Mouse (Mus musculus): Measurements from ENCODE around the gene Fbxo24. TPM values are rescaled to one million over a fixed set of nuclear protein-coding genes. Genes with fewer than 3 reads are reported as not detected.

Gene Fbxo24
- polyA plus RNA-seq (2012; rRNA removed; ENCODE audit: low replicate concordance), result 0.53 and 0.63 TPM in 2 replicates

GRCm38 (mm10) chr5:137628498-137629305, at the start of gene Fbxo24, which contains the start of the genes Lrch4 and Gm20605:
Gene Fbxo24, minus strand, starts transcription at chr5:137629002.
Gene Lrch4, plus strand, starts transcription at chr5:137629121.
Gene Gm20605, plus strand, starts transcription at chr5:137629175.

GRCm38 (mm10) chr5:137645652-137646091, 16.9 kb upstream of the Fbxo24 start, which contains the start of gene Irs3:
Gene Irs3, minus strand, starts transcription at chr5:137645714.

DNA sequence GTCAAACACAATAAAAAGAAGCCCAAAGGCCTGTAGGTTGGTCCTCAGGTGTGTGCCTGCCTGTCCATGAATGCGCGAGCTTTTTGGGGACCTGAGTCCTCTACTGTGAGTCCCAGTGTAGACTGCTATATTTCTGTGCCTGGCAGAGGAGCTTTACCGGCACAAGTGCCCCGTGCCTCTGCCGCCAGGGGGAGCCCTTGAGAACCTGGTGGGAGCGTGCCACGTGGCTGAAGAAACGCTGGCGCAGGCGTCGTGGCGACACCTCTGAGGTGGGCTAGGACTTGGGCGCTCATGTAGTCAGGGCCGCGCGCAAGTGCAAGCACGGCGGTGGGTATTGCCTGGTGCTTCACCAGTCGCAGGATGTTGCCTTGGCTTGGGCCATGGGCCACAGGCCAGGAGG, 12.3 kb upstream of the Fbxo24 start, which contains the start of gene Sap25:
Gene Sap25, plus strand, starts transcription at position 281 of the 400 bp plus-strand sequence.

GRCm38 (mm10) chr5:137613550-137613949, 15.3 kb downstream of the Fbxo24 start, which contains the start of gene Pcolce:
Gene Pcolce, minus strand, starts transcription at chr5:137613784.

GRCm38 (mm10) chr5:137600619-137601364, 28.0 kb downstream of the Fbxo24 start, which contains the start of gene Mospd3:
Gene Mospd3, minus strand, starts transcription at chr5:137601058.

DNA sequence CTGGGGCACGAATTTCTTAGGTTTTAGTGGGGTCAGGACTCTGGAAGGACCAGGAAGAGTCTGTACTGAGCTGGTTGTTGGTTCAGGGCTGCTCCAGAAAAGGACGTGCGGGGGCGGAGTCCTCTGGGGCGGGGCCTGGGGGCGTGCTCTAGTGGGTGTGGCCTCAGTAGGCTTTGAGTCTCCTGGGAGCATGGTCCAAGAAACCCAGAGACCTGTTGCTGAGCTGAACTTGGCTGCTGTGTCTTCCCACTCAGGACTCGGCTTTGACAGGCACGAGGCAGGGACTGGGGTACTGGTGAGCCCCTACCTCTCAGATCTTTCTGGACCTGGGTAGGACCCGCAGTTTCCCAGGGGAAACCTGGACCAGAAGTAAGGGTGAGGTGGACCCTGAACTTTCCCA, 59.1 kb downstream of the Fbxo24 start, which contains the start of gene Tfr2:
Gene Tfr2, plus strand, starts transcription at position 176 of the 400 bp plus-strand sequence.

Other genes with a start within 250 kb of the Fbxo24 start
- 0.04 TPM in 2 replicates for gene Zan, start 151.9 kb downstream of the Fbxo24 start, polyA plus RNA-seq (2012; rRNA removed; ENCODE audit: low replicate concordance)
- 34.5 and 48.0 TPM in 2 replicates for gene Pop7, start 126.5 kb downstream of the Fbxo24 start, polyA plus RNA-seq (2012; rRNA removed; ENCODE audit: low replicate concordance)
- gene Gigyf1, start 110.5 kb downstream of the Fbxo24 start, polyA plus RNA-seq (2012; rRNA removed; ENCODE audit: low replicate concordance), result 26.1 and 49.9 TPM in 2 replicates
- not detected in 2 replicates for gene Epo, start 95.8 kb downstream of the Fbxo24 start, polyA plus RNA-seq (2012; rRNA removed; ENCODE audit: low replicate concordance)
- gene Gnb2, start 95.5 kb downstream of the Fbxo24 start, polyA plus RNA-seq (2012; rRNA removed; ENCODE audit: low replicate concordance), result 1,024 and 1,186 TPM in 2 replicates
- 0.03 and 0.16 TPM in 2 replicates for gene Actl6b, start 75.5 kb downstream of the Fbxo24 start, polyA plus RNA-seq (2012; rRNA removed; ENCODE audit: low replicate concordance)
- 4.6 and 7.3 TPM in 2 replicates for gene Tfr2, start 59.2 kb downstream of the Fbxo24 start, polyA plus RNA-seq (2012; rRNA removed; ENCODE audit: low replicate concordance)
- gene Mospd3, start 27.9 kb downstream of the Fbxo24 start, polyA plus RNA-seq (2012; rRNA removed; ENCODE audit: low replicate concordance), result 96.4 and 211 TPM in 2 replicates
- gene Pcolce, start 15.2 kb downstream of the Fbxo24 start, polyA plus RNA-seq (2012; rRNA removed; ENCODE audit: low replicate concordance), result 195 and 196 TPM in 2 replicates
- gene Lrch4, start 119 bp upstream of the Fbxo24 start, polyA plus RNA-seq (2012; rRNA removed; ENCODE audit: low replicate concordance), result 119 and 157 TPM in 2 replicates
- 20.1 and 68.7 TPM in 2 replicates for gene Gm20605, start 173 bp upstream of the Fbxo24 start, polyA plus RNA-seq (2012; rRNA removed; ENCODE audit: low replicate concordance)
- 193 and 262 TPM in 2 replicates for gene Sap25, start 12.3 kb upstream of the Fbxo24 start, polyA plus RNA-seq (2012; rRNA removed; ENCODE audit: low replicate concordance)
- 34.2 and 68.9 TPM in 2 replicates for gene Irs3, start 16.7 kb upstream of the Fbxo24 start, polyA plus RNA-seq (2012; rRNA removed; ENCODE audit: low replicate concordance)
- gene Agfg2, start 55.7 kb upstream of the Fbxo24 start, polyA plus RNA-seq (2012; rRNA removed; ENCODE audit: low replicate concordance), result 28.7 and 51.6 TPM in 2 replicates
- gene Nyap1, start 112.6 kb upstream of the Fbxo24 start, polyA plus RNA-seq (2012; rRNA removed; ENCODE audit: low replicate concordance), result 2.0 and 4.7 TPM in 2 replicates
- gene Tsc22d4, start 116.7 kb upstream of the Fbxo24 start, polyA plus RNA-seq (2012; rRNA removed; ENCODE audit: low replicate concordance), result 106 and 238 TPM in 2 replicates
- gene Ppp1r35, start 149.8 kb upstream of the Fbxo24 start, polyA plus RNA-seq (2012; rRNA removed; ENCODE audit: low replicate concordance), result 26.9 and 69.4 TPM in 2 replicates
- 33.1 and 36.6 TPM in 2 replicates for gene Mepce, start 158.7 kb upstream of the Fbxo24 start, polyA plus RNA-seq (2012; rRNA removed; ENCODE audit: low replicate concordance)
- 1.1 and 2.3 TPM in 2 replicates for gene Zcwpw1, start 158.8 kb upstream of the Fbxo24 start, polyA plus RNA-seq (2012; rRNA removed; ENCODE audit: low replicate concordance)
- 3.9 and 13.9 TPM in 2 replicates for gene Pilra, start 207.3 kb upstream of the Fbxo24 start, polyA plus RNA-seq (2012; rRNA removed; ENCODE audit: low replicate concordance)
- gene Pilrb1, start 229.1 kb upstream of the Fbxo24 start, polyA plus RNA-seq (2012; rRNA removed; ENCODE audit: low replicate concordance), result 3.8 and 10.5 TPM in 2 replicates
- gene Pilrb2, start 242.8 kb upstream of the Fbxo24 start, polyA plus RNA-seq (2012; rRNA removed; ENCODE audit: low replicate concordance), result 5.4 and 12.5 TPM in 2 replicates

Measured in mammary gland, adult 2 months (tissue).